Mouse (Mus musculus): ENCODE measurements around the gene Tiparp. TPM values are rescaled to one million over a fixed set of nuclear protein-coding genes. Genes with fewer than 3 reads are reported as not detected.

Gene Tiparp
- total and polyA plus RNA-seq, 3 experiments = 2.9 to 12.9 (median 11.1) TPM

GRCm38 (mm10) chr3:65549785-65550184, 21.6 kb downstream of the Tiparp start:
- H3K36me3 ChIP-seq (ENCODE audit: control insufficient read depth, insufficient read depth, low read length) = peaks cover 7% of the 10 kb centered on the region
- H3K79me2 ChIP-seq (replicated peaks; ENCODE audit: control insufficient read depth, insufficient read depth, low read length) = no peaks in the 10 kb centered on the region
- H3K4me3 ChIP-seq = no peak overlapping the region
- 54% methylated on average over 6 of the region's 6 CpGs for WGBS
- intact Hi-C loops (cut with DNase I) = no loop called here
- no peak overlapping the region for H3K27ac ChIP-seq
- H3K27me3 ChIP-seq (ENCODE audit: control insufficient read depth, insufficient read depth, low read length) = no peaks in the 10 kb centered on the region
- TF ChIP-seq EP300 (IDR thresholded peaks at IDR 0.05; ENCODE audit: insufficient read depth, low read depth, low read length) (no peak), CTCF (IDR thresholded peaks at IDR 0.05) (no peak), POLR2A (IDR thresholded peaks at IDR 0.05; ENCODE audit: insufficient read depth, low read depth, low read length) (no peak)
- no peaks in the 10 kb centered on the region; the same call in 1 of the 2 replicates for H3K4me1 ChIP-seq (ENCODE audit: control insufficient read depth, insufficient read depth, low read length)
- no peak for DNase-seq
- no peak overlapping the region for H3K9ac ChIP-seq (ENCODE audit: low read depth, low read length)

GRCm38 (mm10) chr3:65551065-65551464, 22.9 kb downstream of the Tiparp start:
- intact Hi-C loops (cut with DNase I) = no loop called here
- Histone ChIP-seq H3K79me2 (replicated peaks; ENCODE audit: control insufficient read depth, insufficient read depth, low read length) (no peaks in the 10 kb centered on the region), H3K9ac (ENCODE audit: low read depth, low read length) (no peak overlapping the region)

GRCm38 (mm10) chr3:65554633-65555032, 26.4 kb downstream of the Tiparp start:
- no peak for TF ChIP-seq EP300 (IDR thresholded peaks at IDR 0.05; ENCODE audit: insufficient read depth, low read depth, low read length)
- no peak for TF ChIP-seq CTCF (IDR thresholded peaks at IDR 0.05)
- TF ChIP-seq POLR2A (IDR thresholded peaks at IDR 0.05; ENCODE audit: insufficient read depth, low read depth, low read length) = no peak
- H3K27me3 ChIP-seq (ENCODE audit: control insufficient read depth, insufficient read depth, low read length) = no peaks in the 10 kb centered on the region
- no peak overlapping the region for H3K27ac ChIP-seq
- H3K4me1 ChIP-seq (ENCODE audit: control insufficient read depth, insufficient read depth, low read length) = no peaks in the 10 kb centered on the region
- intact Hi-C loops (cut with DNase I) = no loop called here
- no peak overlapping the region for H3K4me3 ChIP-seq
- H3K36me3 ChIP-seq (ENCODE audit: control insufficient read depth, insufficient read depth, low read length) = peaks cover 2% of the 10 kb centered on the region
- WGBS = 97% methylated on average over 2 of the region's 2 CpGs
- no peak overlapping the region for H3K9ac ChIP-seq (ENCODE audit: low read depth, low read length)
- H3K79me2 ChIP-seq (replicated peaks; ENCODE audit: control insufficient read depth, insufficient read depth, low read length) = no peaks in the 10 kb centered on the region
- no peak for DNase-seq

More at GRCm38 (mm10) chr3:65551065-65551464, 22.9 kb downstream of the Tiparp start:
- WGBS = 76% methylated on average over 5 of the region's 5 CpGs
- H3K4me3 ChIP-seq = no peak overlapping the region
- H3K27ac ChIP-seq = no peak overlapping the region
- peaks cover 7% of the 10 kb centered on the region for H3K36me3 ChIP-seq (ENCODE audit: control insufficient read depth, insufficient read depth, low read length)
- no peaks in the 10 kb centered on the region; the same call in 1 of the 2 replicates for H3K4me1 ChIP-seq (ENCODE audit: control insufficient read depth, insufficient read depth, low read length)
- TF ChIP-seq POLR2A (IDR thresholded peaks at IDR 0.05; ENCODE audit: insufficient read depth, low read depth, low read length) (no peak), EP300 (IDR thresholded peaks at IDR 0.05; ENCODE audit: insufficient read depth, low read depth, low read length) (no peak), CTCF (IDR thresholded peaks at IDR 0.05) (no peak)
- no peaks in the 10 kb centered on the region for H3K27me3 ChIP-seq (ENCODE audit: control insufficient read depth, insufficient read depth, low read length)
- DNase-seq = no peak

- DNase-seq = no peak
- whole genome bisulfite sequencing = 84% methylated on average over 4 of the region's 4 CpGs
- no peaks in the 10 kb centered on the region for H3K27me3 ChIP-seq (ENCODE audit: control insufficient read depth, insufficient read depth, low read length)
- H3K9ac ChIP-seq (ENCODE audit: low read depth, low read length) = no peak overlapping the region
- no peak overlapping the region for H3K27ac ChIP-seq
- TF ChIP-seq CTCF (IDR thresholded peaks at IDR 0.05) (no peak), POLR2A (IDR thresholded peaks at IDR 0.05; ENCODE audit: insufficient read depth, low read depth, low read length) (no peak), EP300 (IDR thresholded peaks at IDR 0.05; ENCODE audit: insufficient read depth, low read depth, low read length) (no peak)
- no peaks in the 10 kb centered on the region for H3K79me2 ChIP-seq (replicated peaks; ENCODE audit: control insufficient read depth, insufficient read depth, low read length)
- peaks cover 2% of the 10 kb centered on the region for H3K4me1 ChIP-seq (ENCODE audit: control insufficient read depth, insufficient read depth, low read length)
- no peak overlapping the region for H3K4me3 ChIP-seq
- H3K36me3 ChIP-seq (ENCODE audit: control insufficient read depth, insufficient read depth, low read length) = no peaks in the 10 kb centered on the region
- intact Hi-C loops (cut with DNase I) = no loop called here
Observed at GRCm38 (mm10) chr3:65558679-65559078, 30.5 kb downstream of the Tiparp start.

GRCm38 (mm10) chr3:65562212-65562611, 34.0 kb downstream of the Tiparp start:
- H3K4me1 ChIP-seq (ENCODE audit: control insufficient read depth, insufficient read depth, low read length) = peaks cover 2% of the 10 kb centered on the region
- H3K36me3 ChIP-seq (ENCODE audit: control insufficient read depth, insufficient read depth, low read length) = no peaks in the 10 kb centered on the region
- H3K27ac ChIP-seq = no peak overlapping the region
- no peak for DNase-seq
- intact Hi-C loops (cut with DNase I) = no loop called here
- H3K79me2 ChIP-seq (replicated peaks; ENCODE audit: control insufficient read depth, insufficient read depth, low read length) = no peaks in the 10 kb centered on the region
- H3K9ac ChIP-seq (ENCODE audit: low read depth, low read length) = no peak overlapping the region
- no peaks in the 10 kb centered on the region for H3K27me3 ChIP-seq (ENCODE audit: control insufficient read depth, insufficient read depth, low read length)
- TF ChIP-seq POLR2A (IDR thresholded peaks at IDR 0.05; ENCODE audit: insufficient read depth, low read depth, low read length) (no peak), CTCF (IDR thresholded peaks at IDR 0.05) (no peak), EP300 (IDR thresholded peaks at IDR 0.05; ENCODE audit: insufficient read depth, low read depth, low read length) (no peak)
- no peak overlapping the region for H3K4me3 ChIP-seq
- 72% methylated on average over 9 of the region's 9 CpGs for WGBS

- H3K27ac ChIP-seq = no peak overlapping the region
- no peaks in the 10 kb centered on the region for H3K27me3 ChIP-seq (ENCODE audit: control insufficient read depth, insufficient read depth, low read length)
- intact Hi-C loops (cut with DNase I) = no loop called here
- DNase-seq = no peak
- no peak overlapping the region for H3K4me3 ChIP-seq
- H3K36me3 ChIP-seq (ENCODE audit: control insufficient read depth, insufficient read depth, low read length) = no peaks in the 10 kb centered on the region
- H3K79me2 ChIP-seq (replicated peaks; ENCODE audit: control insufficient read depth, insufficient read depth, low read length) = no peaks in the 10 kb centered on the region
- TF ChIP-seq EP300 (IDR thresholded peaks at IDR 0.05; ENCODE audit: insufficient read depth, low read depth, low read length) = no peak
- no peak for TF ChIP-seq CTCF (IDR thresholded peaks at IDR 0.05)
- WGBS = 86% methylated on average over 3 of the region's 3 CpGs
- H3K9ac ChIP-seq (ENCODE audit: low read depth, low read length) = no peak overlapping the region
- H3K4me1 ChIP-seq (ENCODE audit: control insufficient read depth, insufficient read depth, low read length) = peaks cover 2% of the 10 kb centered on the region
Observed at GRCm38 (mm10) chr3:65562694-65563093, 34.5 kb downstream of the Tiparp start.

Data from heart, adult 2 months (tissue).